Mouse (Mus musculus) embryonic facial prominence, embryonic 11.5 days (tissue): Measurements from ENCODE around the gene Fgfr2. TPM values are rescaled to one million over a fixed set of nuclear protein-coding genes. Genes with fewer than 3 reads are reported as not detected.

ENCODE experiments used
- ATAC-seq: fragments of 200-750 bp; cut with Nextera tagmentation; replicated peaks from 2 replicates; pipeline ENCODE4 v1.8.0; 2017; ENCODE audit warnings: low read depth; ENCODE audit not compliant: insufficient number of reproducible peaks, low FRiP score, low TSS enrichment
- DNase-seq: peaks from one replicate; pipeline ENCODE4 v3.0.0-alpha.2; 2015; ENCODE audit warnings: low spot score
- H3K27ac ChIP-seq: fragments of 300-500 bp; sonication (generic); replicated peaks from 2 replicates; pipeline ENCODE4 v1.5.1; 2014; ENCODE audit warnings: mild to moderate bottlenecking, low read depth, low read length, control low read depth
- H3K27me3 ChIP-seq: fragments of 300-500 bp; sonication (generic); 2 replicates; pipeline ENCODE4 v1.6.1; 2014; ENCODE audit warnings: mild to moderate bottlenecking, low read length, moderate library complexity, mixed read lengths; ENCODE audit not compliant: control insufficient read depth, insufficient read depth
- H3K36me3 ChIP-seq: fragments of 300-500 bp; sonication (generic); replicated peaks from 2 replicates; pipeline ENCODE4 v1.6.1; 2014; ENCODE audit warnings: low read depth, mild to moderate bottlenecking, low read length, moderate library complexity, mixed read lengths; ENCODE audit not compliant: control insufficient read depth, insufficient read depth
- H3K4me1 ChIP-seq: fragments of 300-500 bp; sonication (generic); 2 replicates; pipeline ENCODE4 v1.6.1; 2014; ENCODE audit warnings: low read length, mixed read lengths; ENCODE audit not compliant: control insufficient read depth, insufficient read depth
- H3K4me2 ChIP-seq: fragments of 300-500 bp; sonication (generic); 2 replicates; pipeline ENCODE4 v1.6.1; 2014; ENCODE audit warnings: low read depth, mild to moderate bottlenecking, control low read depth, low read length, moderate library complexity
- H3K4me3 ChIP-seq: fragments of 300-500 bp; sonication (generic); 2 replicates; pipeline ENCODE4 v1.5.1; 2014; ENCODE audit warnings: low read depth, low read length, control low read depth
- H3K9ac ChIP-seq: fragments of 300-500 bp; sonication (generic); replicated peaks from 2 replicates; pipeline ENCODE4 v1.6.1; 2014; ENCODE audit warnings: mild to moderate bottlenecking, control low read depth, low read length
- H3K9me3 ChIP-seq: fragments of 300-500 bp; sonication (generic); replicated peaks from 2 replicates; pipeline ENCODE4 v1.6.1; 2016; ENCODE audit warnings: mild to moderate bottlenecking, low read length, inconsistent platforms, mixed read lengths; ENCODE audit not compliant: control insufficient read depth
- WGBS: fragments of 180-500 bp; shearing (Covaris S2); extraction: QIAGEN DNeasy Blood & Tissue Kit; methylation state at CpG from one replicate; pipeline ENCODE4 v1.1.7; 2014; 5-methylcytosine and 5-hydroxymethylcytosine counted together
- polyA plus RNA-seq: library from polyadenylated mRNA; unstranded; fragments of >200 nt; fragmentation: Nextera tagmentation; extraction: Ambion mirVana; gene quantifications from 2 replicates; pipeline ENCODE4 v1.2.1, GENCODE M21; 2014

Fgfr2 gene
- polyA plus RNA-seq, 1 experiment from 2014 or later: 75.6 TPM

GRCm38 (mm10) chr7:130664629-130665028 is 2458.5 kb downstream of the Fgfr2 start:
- no peak overlapping the region for H3K4me3 ChIP-seq
- peaks cover 3% of the 10 kb centered on the region; the same call in 1 of the 2 replicates for H3K36me3 ChIP-seq
- no peak overlapping the region for H3K27ac ChIP-seq
- WGBS: 89% methylated on average over 5 of the region's 5 CpGs
- H3K9ac ChIP-seq: no peak overlapping the region
- ATAC-seq (no peak), DNase-seq (no peak)
- H3K27me3 ChIP-seq: no peaks in the 10 kb centered on the region
- no peak overlapping the region for H3K4me2 ChIP-seq
- peaks cover 14% of the 10 kb centered on the region for H3K4me1 ChIP-seq
- no peaks in the 10 kb centered on the region for H3K9me3 ChIP-seq

- DNase-seq: no peak
- H3K27ac ChIP-seq: no peak overlapping the region
- no peak overlapping the region for H3K9ac ChIP-seq
- no peak overlapping the region for H3K4me3 ChIP-seq
- H3K9me3 ChIP-seq: no peaks in the 10 kb centered on the region
- ATAC-seq: no peak
- H3K36me3 ChIP-seq: peaks cover 3% of the 10 kb centered on the region; the same call in 1 of the 2 replicates
- H3K27me3 ChIP-seq: no peaks in the 10 kb centered on the region
- H3K4me1 ChIP-seq: peaks cover 8% of the 10 kb centered on the region
- no peak overlapping the region for H3K4me2 ChIP-seq
- WGBS: 94% methylated on average over 5 of the region's 5 CpGs
These were observed 2459.1 kb downstream of the Fgfr2 start for GRCm38 (mm10) chr7:130664037-130664436.

DNA sequence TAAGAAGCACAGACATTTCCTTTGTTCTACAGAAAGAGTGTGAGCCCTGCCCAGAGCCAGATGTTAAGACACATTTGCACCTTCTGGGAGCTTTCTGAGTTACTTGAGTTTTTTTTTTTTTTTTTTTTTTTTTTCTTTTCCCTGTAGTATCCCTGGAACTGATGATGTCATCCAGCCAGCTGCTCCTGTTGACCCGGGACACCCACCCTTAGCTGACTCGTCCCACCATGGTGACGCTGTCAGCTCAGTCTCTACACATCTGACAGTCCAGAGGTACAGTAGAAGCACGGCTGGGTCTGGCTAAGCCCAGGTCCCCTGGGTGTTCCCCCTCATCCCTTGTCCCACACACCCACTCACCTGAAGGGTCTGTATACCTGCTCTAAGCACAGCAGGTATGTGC is 2460.3 kb downstream of the Fgfr2 start:
- Histone ChIP-seq H3K4me1 (peaks cover 3% of the 10 kb centered on the region; the same call in 1 of the 2 replicates), H3K27ac (no peak overlapping the region), H3K9me3 (no peaks in the 10 kb centered on the region), H3K27me3 (no peaks in the 10 kb centered on the region), H3K9ac (no peak overlapping the region), H3K4me3 (no peak overlapping the region), H3K4me2 (no peak overlapping the region), H3K36me3 (peaks cover 3% of the 10 kb centered on the region; the same call in 1 of the 2 replicates)
- no peak for ATAC-seq
- 65% methylated on average over 4 of the region's 4 CpGs for WGBS
- no peak for DNase-seq

DNA sequence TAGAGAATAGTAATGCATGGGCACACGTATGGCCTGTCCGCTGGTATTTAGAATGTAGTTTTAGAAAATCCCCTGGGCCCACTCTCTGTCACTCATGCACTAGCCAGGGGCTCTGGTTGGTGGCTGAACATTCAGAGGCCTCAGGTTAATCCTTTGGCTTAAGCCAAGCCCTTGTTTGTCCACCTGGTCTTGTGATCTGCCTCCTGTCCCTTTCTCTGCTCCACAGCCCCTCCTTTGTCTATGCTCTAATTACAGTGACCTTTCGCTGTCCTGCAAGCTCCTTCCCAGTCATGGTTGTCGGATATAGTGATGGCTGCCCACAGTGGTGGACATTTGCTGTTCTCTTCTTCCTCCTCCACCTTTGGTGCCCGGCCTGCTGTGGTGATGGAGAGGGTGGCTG is 2460.9 kb downstream of the Fgfr2 start:
- no peak overlapping the region for H3K9ac ChIP-seq
- H3K4me3 ChIP-seq: no peak overlapping the region
- DNase-seq (no peak), ATAC-seq (no peak)
- H3K4me2 ChIP-seq: no peak overlapping the region
- H3K36me3 ChIP-seq: peaks cover 3% of the 10 kb centered on the region; the same call in 1 of the 2 replicates
- H3K27me3 ChIP-seq: no peaks in the 10 kb centered on the region
- no peak overlapping the region for H3K27ac ChIP-seq
- no peaks in the 10 kb centered on the region for H3K9me3 ChIP-seq
- 50% methylated on average over 5 of the region's 5 CpGs for WGBS
- peaks cover 3% of the 10 kb centered on the region; the same call in 1 of the 2 replicates for H3K4me1 ChIP-seq

DNA sequence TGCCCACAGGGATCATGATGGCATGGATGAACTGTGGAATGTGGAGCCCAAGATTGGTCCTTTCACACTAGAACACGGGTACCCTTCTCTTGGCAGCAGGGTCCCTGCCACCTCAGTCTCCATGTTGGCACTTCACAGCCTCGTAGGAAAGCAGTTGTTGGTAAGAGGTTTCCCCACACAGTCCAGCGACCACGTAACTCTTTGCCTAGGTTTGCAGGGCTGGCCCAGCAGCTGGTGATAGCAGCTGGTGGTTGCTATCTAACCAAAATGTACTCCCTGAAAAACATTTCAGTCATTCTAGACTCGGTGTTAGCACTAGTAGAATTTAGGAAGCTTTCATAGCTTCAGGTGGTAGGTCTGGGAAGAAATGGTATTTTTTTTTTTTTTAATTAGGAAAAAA is 2464.0 kb downstream of the Fgfr2 start:
- no peak overlapping the region for H3K27ac ChIP-seq
- peaks cover 3% of the 10 kb centered on the region; the same call in 1 of the 2 replicates for H3K36me3 ChIP-seq
- no peak overlapping the region for H3K9ac ChIP-seq
- no peak overlapping the region for H3K4me2 ChIP-seq
- H3K9me3 ChIP-seq: no peaks in the 10 kb centered on the region
- ATAC-seq (no peak), DNase-seq (no peak)
- peaks cover 3% of the 10 kb centered on the region; the same call in 1 of the 2 replicates for H3K4me1 ChIP-seq
- H3K4me3 ChIP-seq: no peak overlapping the region
- no peaks in the 10 kb centered on the region for H3K27me3 ChIP-seq
- WGBS: 89% methylated on average over 5 of the region's 5 CpGs

DNA sequence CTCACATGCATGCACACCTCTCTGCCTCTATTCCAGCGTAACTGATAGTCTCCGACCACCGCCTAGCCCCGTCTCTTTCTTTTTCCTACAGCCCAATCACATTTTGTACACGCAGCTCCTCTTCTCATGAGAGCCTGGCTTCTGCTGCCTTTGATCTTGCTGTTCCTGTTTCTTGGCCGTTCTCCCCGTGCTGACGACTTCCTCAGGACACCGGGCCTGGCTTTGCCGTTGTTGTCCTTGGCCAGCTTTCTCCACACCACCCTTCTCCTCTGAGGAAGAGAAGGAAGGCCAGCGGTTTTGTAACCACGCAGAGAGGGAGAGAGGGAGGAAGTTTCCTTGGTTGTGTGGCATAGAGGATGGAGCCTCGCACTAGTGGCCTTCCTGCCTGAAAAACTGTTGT is 2465.4 kb downstream of the Fgfr2 start:
- Histone ChIP-seq H3K9me3 (no peaks in the 10 kb centered on the region), H3K36me3 (no peaks in the 10 kb centered on the region), H3K4me3 (no peak overlapping the region), H3K27ac (no peak overlapping the region), H3K9ac (no peak overlapping the region), H3K4me2 (no peak overlapping the region), H3K27me3 (no peaks in the 10 kb centered on the region), H3K4me1 (peaks cover 3% of the 10 kb centered on the region; the same call in 1 of the 2 replicates)
- ATAC-seq (no peak), DNase-seq (no peak)
- 84% methylated on average over 13 of the region's 13 CpGs for WGBS

DNA sequence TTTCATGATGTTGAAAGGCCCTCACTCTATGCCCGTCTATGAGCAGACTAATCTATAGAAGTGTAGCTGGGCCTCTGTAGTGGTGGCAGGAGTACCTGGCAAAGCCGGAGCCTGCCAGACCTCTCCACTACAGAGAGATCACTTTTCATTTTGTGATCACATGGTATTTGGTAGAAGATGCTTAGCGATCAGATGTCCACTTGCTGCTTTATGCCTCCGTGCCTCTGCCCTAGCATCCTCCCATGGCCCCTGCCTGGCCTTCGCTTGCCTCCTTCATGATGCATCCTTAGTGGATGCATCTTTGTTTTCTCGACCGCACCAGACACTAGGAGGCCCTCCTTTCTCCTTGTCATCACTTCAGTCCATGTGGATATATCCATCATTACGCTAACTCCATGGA is 2466.2 kb downstream of the Fgfr2 start:
- no peak overlapping the region for H3K4me3 ChIP-seq
- no peak overlapping the region for H3K4me2 ChIP-seq
- H3K9ac ChIP-seq: no peak overlapping the region
- WGBS: 85% methylated on average over 8 of the region's 8 CpGs
- H3K4me1 ChIP-seq: no peaks in the 10 kb centered on the region
- DNase-seq: no peak
- no peaks in the 10 kb centered on the region for H3K36me3 ChIP-seq
- H3K27ac ChIP-seq: no peak overlapping the region
- ATAC-seq: no peak
- H3K27me3 ChIP-seq: no peaks in the 10 kb centered on the region
- no peaks in the 10 kb centered on the region for H3K9me3 ChIP-seq

- Histone ChIP-seq H3K9me3 (no peaks in the 10 kb centered on the region), H3K36me3 (no peaks in the 10 kb centered on the region), H3K9ac (no peak overlapping the region), H3K27ac (no peak overlapping the region), H3K4me1 (no peaks in the 10 kb centered on the region), H3K27me3 (no peaks in the 10 kb centered on the region), H3K4me2 (no peak overlapping the region), H3K4me3 (no peak overlapping the region)
- DNase-seq: no peak
- ATAC-seq: no peak
- WGBS: 79% methylated on average over 2 of the region's 2 CpGs
These were observed 2468.6 kb downstream of the Fgfr2 start for GRCm38 (mm10) chr7:130654562-130654961.
